Mouse (Mus musculus): Measurements from ENCODE around the gene AI837181. TPM values are rescaled to one million over a fixed set of nuclear protein-coding genes. Genes with fewer than 3 reads are reported as not detected.
A peak's percentile ranks its signal among the peaks of the same experiment; 100 is the strongest.

AI837181 gene
- polyA plus RNA-seq, 1 experiment from 2014 or later = 34.2 TPM

- Histone ChIP-seq H3K4me2 (replicated peaks; ENCODE audit: low read depth) (no peak overlapping the region), H3K4me3 (ENCODE audit: low read depth, low read length) (no peak overlapping the region), H3K9ac (ENCODE audit: low read depth, low read length) (no peak overlapping the region), H3K4me1 (replicated peaks; ENCODE audit: control insufficient read depth, insufficient read depth, low read length) (peaks cover 6% of the 10 kb centered on the region; the same call in 1 of the 2 replicates), H3K36me3 (ENCODE audit: control insufficient read depth, insufficient read depth) (peaks cover 50% of the 10 kb centered on the region), H3K9me3 (ENCODE audit: control insufficient read depth) (no peaks in the 10 kb centered on the region), H3K27me3 (replicated peaks; ENCODE audit: control insufficient read depth, insufficient read depth, low read length) (no peaks in the 10 kb centered on the region), H3K27ac (ENCODE audit: low read depth, low read length) (no peak overlapping the region)
- ATAC-seq = no peak
- TF ChIP-seq CTCF (IDR thresholded peaks at IDR 0.05; ENCODE audit: low read depth) = no peak
- WGBS = 86% methylated on average over 5 of the region's 5 CpGs
Observed at GRCm38 (mm10) chr19:5421784-5422183, 3.2 kb upstream of the AI837181 start.

DNA sequence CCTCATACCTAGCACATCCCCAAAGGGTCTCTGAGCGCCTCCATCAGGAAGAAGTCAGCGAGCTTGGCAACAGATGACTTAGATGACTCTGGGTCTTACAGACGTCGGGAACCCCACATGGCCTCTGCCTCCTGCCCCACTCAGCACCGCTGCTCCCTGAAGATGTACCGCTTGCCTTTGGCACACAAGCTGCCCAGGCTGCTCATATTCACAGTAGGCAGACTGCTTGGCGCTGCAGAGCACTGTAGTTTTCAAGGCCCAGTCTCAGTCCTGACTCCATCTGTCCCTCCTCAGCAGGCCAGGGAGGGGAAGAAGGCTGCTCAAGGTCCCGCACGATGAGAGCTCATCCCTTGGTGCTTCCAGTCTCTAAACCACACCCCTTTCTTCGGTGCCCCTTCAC, 2.7 kb upstream of the AI837181 start:
- no peak for TF ChIP-seq CTCF (IDR thresholded peaks at IDR 0.05; ENCODE audit: low read depth)
- Histone ChIP-seq H3K27me3 (replicated peaks; ENCODE audit: control insufficient read depth, insufficient read depth, low read length) (no peaks in the 10 kb centered on the region), H3K4me2 (replicated peaks; ENCODE audit: low read depth) (no peak overlapping the region), H3K4me3 (ENCODE audit: low read depth, low read length) (no peak overlapping the region), H3K36me3 (ENCODE audit: control insufficient read depth, insufficient read depth) (peaks cover 51% of the 10 kb centered on the region), H3K4me1 (replicated peaks; ENCODE audit: control insufficient read depth, insufficient read depth, low read length) (peaks cover 6% of the 10 kb centered on the region; the same call in 1 of the 2 replicates), H3K9me3 (ENCODE audit: control insufficient read depth) (no peaks in the 10 kb centered on the region), H3K27ac (ENCODE audit: low read depth, low read length) (no peak overlapping the region), H3K9ac (ENCODE audit: low read depth, low read length) (no peak overlapping the region)
- WGBS = 86% methylated on average over 10 of the region's 10 CpGs
- no peak for ATAC-seq

- Histone ChIP-seq H3K9me3 (ENCODE audit: control insufficient read depth) (no peaks in the 10 kb centered on the region), H3K27me3 (replicated peaks; ENCODE audit: control insufficient read depth, insufficient read depth, low read length) (no peaks in the 10 kb centered on the region), H3K36me3 (ENCODE audit: control insufficient read depth, insufficient read depth) (peaks cover 46% of the 10 kb centered on the region), H3K9ac (ENCODE audit: low read depth, low read length) (no peak overlapping the region), H3K4me3 (ENCODE audit: low read depth, low read length) (no peak overlapping the region), H3K4me2 (replicated peaks; ENCODE audit: low read depth) (peak overlapping the region; percentile 81; the same call in 1 of the 2 replicates), H3K4me1 (replicated peaks; ENCODE audit: control insufficient read depth, insufficient read depth, low read length) (peaks cover 6% of the 10 kb centered on the region; the same call in 1 of the 2 replicates), H3K27ac (ENCODE audit: low read depth, low read length) (no peak overlapping the region)
- no peak for ATAC-seq
- WGBS = 87% methylated on average over 9 of the region's 9 CpGs
- no peak for TF ChIP-seq CTCF (IDR thresholded peaks at IDR 0.05; ENCODE audit: low read depth)
Observed at GRCm38 (mm10) chr19:5422895-5423443, 2.0 kb upstream of the AI837181 start.

- Histone ChIP-seq H3K4me1 (replicated peaks; ENCODE audit: control insufficient read depth, insufficient read depth, low read length) (peaks cover 6% of the 10 kb centered on the region; the same call in 1 of the 2 replicates), H3K9ac (ENCODE audit: low read depth, low read length) (peak overlapping the region; percentile 91), H3K4me2 (replicated peaks; ENCODE audit: low read depth) (peak overlapping the region; percentile 81), H3K4me3 (ENCODE audit: low read depth, low read length) (peak overlapping the region; percentile 84), H3K27ac (ENCODE audit: low read depth, low read length) (no peak overlapping the region), H3K9me3 (ENCODE audit: control insufficient read depth) (no peaks in the 10 kb centered on the region), H3K36me3 (ENCODE audit: control insufficient read depth, insufficient read depth) (peaks cover 43% of the 10 kb centered on the region), H3K27me3 (replicated peaks; ENCODE audit: control insufficient read depth, insufficient read depth, low read length) (no peaks in the 10 kb centered on the region)
- ATAC-seq = no peak
- TF ChIP-seq CTCF (IDR thresholded peaks at IDR 0.05; ENCODE audit: low read depth) = no peak
- WGBS = 61% methylated on average over 12 of the region's 12 CpGs
Observed at GRCm38 (mm10) chr19:5423561-5423960, 1.4 kb upstream of the AI837181 start.

DNA sequence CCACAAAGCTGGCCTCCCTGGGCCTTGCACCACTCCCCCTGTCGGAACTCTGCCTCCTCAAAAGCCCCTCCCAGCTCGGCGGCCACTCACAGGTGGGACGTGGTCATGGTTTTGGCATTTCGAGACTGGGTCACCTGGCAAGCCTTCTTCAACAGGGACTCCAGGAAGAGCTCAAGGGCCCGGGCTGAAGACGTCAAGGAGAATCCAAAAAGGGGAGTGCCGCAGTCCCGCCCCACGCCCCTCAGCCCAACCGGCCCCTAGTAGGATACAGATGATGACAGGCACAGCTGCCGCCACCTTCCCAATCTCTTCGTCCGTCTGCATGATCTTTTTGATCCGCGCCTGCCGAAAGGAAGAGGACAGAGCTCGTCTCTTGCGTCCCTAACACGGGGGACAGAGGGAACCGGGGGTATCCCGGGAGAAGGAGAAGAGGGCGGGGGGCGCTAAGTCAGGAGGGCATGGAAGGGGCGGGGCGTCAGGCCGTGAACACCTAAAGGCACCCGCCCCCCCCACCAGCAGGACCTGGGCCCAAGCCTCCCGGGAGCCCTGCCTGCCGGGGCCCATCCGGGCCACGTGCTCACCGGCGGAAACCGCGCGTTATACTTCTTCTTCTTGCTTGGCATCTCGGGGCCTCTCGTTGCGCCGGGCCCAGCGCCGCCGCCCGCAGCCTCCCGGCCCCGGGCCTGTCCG, 707 bp upstream of the AI837181 start:
- TF ChIP-seq CTCF (IDR thresholded peaks at IDR 0.05; ENCODE audit: low read depth) = peak; percentile 34; the same call in 1 of the 2 replicates
- Histone ChIP-seq H3K4me2 (replicated peaks; ENCODE audit: low read depth) (peak overlapping the region; percentile 81), H3K9me3 (ENCODE audit: control insufficient read depth) (no peaks in the 10 kb centered on the region), H3K4me1 (replicated peaks; ENCODE audit: control insufficient read depth, insufficient read depth, low read length) (peaks cover 6% of the 10 kb centered on the region; the same call in 1 of the 2 replicates), H3K36me3 (ENCODE audit: control insufficient read depth, insufficient read depth) (peaks cover 43% of the 10 kb centered on the region), H3K4me3 (ENCODE audit: low read depth, low read length) (peak overlapping the region; percentile 84), H3K27ac (ENCODE audit: low read depth, low read length) (peak overlapping the region; percentile 77), H3K9ac (ENCODE audit: low read depth, low read length) (peak overlapping the region; percentile 91), H3K27me3 (replicated peaks; ENCODE audit: control insufficient read depth, insufficient read depth, low read length) (no peaks in the 10 kb centered on the region)
- peak; percentile 55 for ATAC-seq
- WGBS = 0% methylated on average over 21 of the region's 48 CpGs

DNA sequence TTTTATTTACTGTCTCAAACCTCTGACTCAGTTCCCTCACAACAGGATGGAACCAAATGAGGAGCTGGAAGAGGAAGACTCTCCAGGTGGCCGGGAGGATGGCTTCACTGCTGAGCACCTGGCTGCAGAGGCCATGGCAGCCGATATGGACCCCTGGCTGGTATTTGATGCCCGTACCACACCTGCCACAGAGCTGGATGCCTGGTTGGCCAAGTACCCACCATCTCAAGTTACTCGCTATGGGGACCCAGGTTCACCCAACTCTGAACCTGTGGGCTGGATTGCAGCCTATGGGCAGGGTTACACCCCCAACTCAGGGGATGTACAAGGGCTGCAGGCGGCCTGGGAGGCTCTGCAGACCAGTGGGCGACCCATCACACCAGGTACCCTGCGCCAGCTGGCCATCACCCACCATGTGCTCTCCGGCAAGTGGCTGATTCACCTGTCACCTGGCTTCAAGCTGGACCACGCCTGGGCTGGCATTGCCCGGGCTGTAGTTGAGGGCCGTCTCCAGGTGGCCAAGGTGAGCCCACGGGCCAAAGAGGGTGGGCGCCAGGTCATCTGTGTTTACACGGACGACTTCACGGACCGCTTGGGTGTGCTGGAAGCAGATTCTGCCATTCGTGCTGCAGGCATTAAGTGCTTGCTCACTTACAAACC, 1.1 kb downstream of the AI837181 start:
- peak overlapping the region; percentile 91 for H3K9ac ChIP-seq (ENCODE audit: low read depth, low read length)
- WGBS = 84% methylated on average over 18 of the region's 18 CpGs
- peak overlapping the region; percentile 81 for H3K4me2 ChIP-seq (replicated peaks; ENCODE audit: low read depth)
- H3K36me3 ChIP-seq (ENCODE audit: control insufficient read depth, insufficient read depth) = peaks cover 27% of the 10 kb centered on the region
- no peaks in the 10 kb centered on the region for H3K27me3 ChIP-seq (replicated peaks; ENCODE audit: control insufficient read depth, insufficient read depth, low read length)
- no peak for ATAC-seq
- no peaks in the 10 kb centered on the region for H3K9me3 ChIP-seq (ENCODE audit: control insufficient read depth)
- no peak for TF ChIP-seq CTCF (IDR thresholded peaks at IDR 0.05; ENCODE audit: low read depth)
- peak overlapping the region; percentile 84 for H3K4me3 ChIP-seq (ENCODE audit: low read depth, low read length)
- peaks cover 6% of the 10 kb centered on the region; the same call in 1 of the 2 replicates for H3K4me1 ChIP-seq (replicated peaks; ENCODE audit: control insufficient read depth, insufficient read depth, low read length)
- peak overlapping the region; percentile 77; the same call in 1 of the 2 replicates for H3K27ac ChIP-seq (ENCODE audit: low read depth, low read length)

Data from intestine, postnatal 0 days (tissue).